Mouse (Mus musculus): ENCODE results near the gene Gphb5.

- TF ChIP-seq POLR2A (IDR thresholded peaks at IDR 0.05; ENCODE audit: low read depth, low read length) (no peak), CTCF (IDR thresholded peaks at IDR 0.05; ENCODE audit: borderline replicate concordance, insufficient read depth, low read length) (no peak)
Measured at GRCm38 (mm10) chr12:75368527-75368926, 48.1 kb downstream of the Gphb5 start.
